Mouse (Mus musculus): Measurements from ENCODE around the gene Clcn2.

Clcn2 gene

GRCm38 (mm10) chr16:20657661-20658060 is 59.9 kb downstream of the Clcn2 start:
- DNase-seq (ENCODE audit: low spot score in 2 of 2), result no peak

GRCm38 (mm10) chr16:20653315-20653714 is 64.2 kb downstream of the Clcn2 start:
- no peak for DNase-seq (ENCODE audit: low spot score in 2 of 2)

All from spleen, postnatal 36 days (tissue).